Mouse (Mus musculus): Measurements from ENCODE around the gene Zfp157. TPM values are rescaled to one million over a fixed set of nuclear protein-coding genes. Genes with fewer than 3 reads are reported as not detected.

Gene Zfp157
- total and polyA plus RNA-seq, 3 experiments: 7.8 to 12.7 (median 8.6) TPM

Other genes with a start within 250 kb of the Zfp157 start
- 0.84 and 1.4 TPM in 2 replicates for gene Mblac1, start 247.2 kb upstream of the Zfp157 start, total RNA-seq (2012; rRNA removed)
- 0.17 TPM in 1 of 2 replicates, not detected in the other for gene Mblac1, start 247.2 kb upstream of the Zfp157 start, total RNA-seq (2014; rRNA removed)
- 0.31 and 0.41 TPM in 2 replicates for gene Mblac1, start 247.2 kb upstream of the Zfp157 start, polyA plus RNA-seq (2012; ENCODE audit: insufficient read length, low read depth)
- not detected in 2 replicates for gene Nxpe5, start 215.6 kb upstream of the Zfp157 start, total RNA-seq (2012; rRNA removed)
- gene Nxpe5, start 215.6 kb upstream of the Zfp157 start, total RNA-seq (2014; rRNA removed): not detected in 2 replicates
- not detected in 2 replicates for gene Nxpe5, start 215.6 kb upstream of the Zfp157 start, polyA plus RNA-seq (2012; ENCODE audit: insufficient read length, low read depth)
- gene Lamtor4, start 186.0 kb upstream of the Zfp157 start, total RNA-seq (2012; rRNA removed): 42.0 and 44.0 TPM in 2 replicates
- gene Lamtor4, start 186.0 kb upstream of the Zfp157 start, total RNA-seq (2014; rRNA removed): 40.1 and 40.3 TPM in 2 replicates
- gene Lamtor4, start 186.0 kb upstream of the Zfp157 start, polyA plus RNA-seq (2012; ENCODE audit: insufficient read length, low read depth): 24.5 and 35.5 TPM in 2 replicates
- gene BC037034, start 177.4 kb upstream of the Zfp157 start, total RNA-seq (2012; rRNA removed): 11.2 and 15.9 TPM in 2 replicates
- gene BC037034, start 177.4 kb upstream of the Zfp157 start, total RNA-seq (2014; rRNA removed): 4.4 and 4.5 TPM in 2 replicates
- 15.4 and 15.6 TPM in 2 replicates for gene BC037034, start 177.4 kb upstream of the Zfp157 start, polyA plus RNA-seq (2012; ENCODE audit: insufficient read length, low read depth)
- 0.21 and 0.25 TPM in 2 replicates for gene Gal3st4, start 168.6 kb upstream of the Zfp157 start, total RNA-seq (2012; rRNA removed)
- gene Gal3st4, start 168.6 kb upstream of the Zfp157 start, total RNA-seq (2014; rRNA removed): not detected in 2 replicates
- gene Gal3st4, start 168.6 kb upstream of the Zfp157 start, polyA plus RNA-seq (2012; ENCODE audit: insufficient read length, low read depth): not detected in 2 replicates
- not detected in 2 replicates for gene Gm43720, start 161.5 kb upstream of the Zfp157 start, total RNA-seq (2012; rRNA removed)
- gene Gm43720, start 161.5 kb upstream of the Zfp157 start, total RNA-seq (2014; rRNA removed): not detected in 2 replicates
- not detected in 2 replicates for gene Gm43720, start 161.5 kb upstream of the Zfp157 start, polyA plus RNA-seq (2012; ENCODE audit: insufficient read length, low read depth)
- not detected in 2 replicates for gene Gpc2, start 161.5 kb upstream of the Zfp157 start, total RNA-seq (2012; rRNA removed)
- not detected in 2 replicates for gene Gpc2, start 161.5 kb upstream of the Zfp157 start, total RNA-seq (2014; rRNA removed)
- gene Gpc2, start 161.5 kb upstream of the Zfp157 start, polyA plus RNA-seq (2012; ENCODE audit: insufficient read length, low read depth): not detected in 2 replicates
- gene Stag3, start 161.2 kb upstream of the Zfp157 start, total RNA-seq (2012; rRNA removed): not detected in 2 replicates
- gene Stag3, start 161.2 kb upstream of the Zfp157 start, total RNA-seq (2014; rRNA removed): not detected in 2 replicates
- not detected in 2 replicates for gene Stag3, start 161.2 kb upstream of the Zfp157 start, polyA plus RNA-seq (2012; ENCODE audit: insufficient read length, low read depth)
- gene Pvrig, start 99.5 kb upstream of the Zfp157 start, total RNA-seq (2012; rRNA removed): 0.21 TPM in 1 of 2 replicates, not detected in the other
- gene Pvrig, start 99.5 kb upstream of the Zfp157 start, total RNA-seq (2014; rRNA removed): 0.23 and 0.87 TPM in 2 replicates
- 0.45 and 0.50 TPM in 2 replicates for gene Pvrig, start 99.5 kb upstream of the Zfp157 start, polyA plus RNA-seq (2012; ENCODE audit: insufficient read length, low read depth)
- gene 1700123K08Rik, start 123.2 kb downstream of the Zfp157 start, total RNA-seq (2012; rRNA removed): not detected in 2 replicates
- not detected in 2 replicates for gene 1700123K08Rik, start 123.2 kb downstream of the Zfp157 start, total RNA-seq (2014; rRNA removed)
- gene 1700123K08Rik, start 123.2 kb downstream of the Zfp157 start, polyA plus RNA-seq (2012; ENCODE audit: insufficient read length, low read depth): not detected in 2 replicates
- gene Zfp68, start 178.3 kb downstream of the Zfp157 start, total RNA-seq (2012; rRNA removed): 15.8 and 16.4 TPM in 2 replicates
- gene Zfp68, start 178.3 kb downstream of the Zfp157 start, total RNA-seq (2014; rRNA removed): 27.7 and 33.8 TPM in 2 replicates
- gene Zfp68, start 178.3 kb downstream of the Zfp157 start, polyA plus RNA-seq (2012; ENCODE audit: insufficient read length, low read depth): 13.7 and 16.7 TPM in 2 replicates
- gene A430033K04Rik, start 181.4 kb downstream of the Zfp157 start, total RNA-seq (2012; rRNA removed): 6.1 and 6.9 TPM in 2 replicates
- 6.7 and 6.8 TPM in 2 replicates for gene A430033K04Rik, start 181.4 kb downstream of the Zfp157 start, total RNA-seq (2014; rRNA removed)
- 3.7 and 4.2 TPM in 2 replicates for gene A430033K04Rik, start 181.4 kb downstream of the Zfp157 start, polyA plus RNA-seq (2012; ENCODE audit: insufficient read length, low read depth)

Measured in CH12.LX (cell line).